Mouse (Mus musculus) lung, postnatal 36 days (tissue): ENCODE data around the gene Cxcr2.

Experiments
- DNase-seq: peaks from one replicate; pipeline ENCODE4 v3.0.0; 2022; ENCODE audit warnings: mixed read lengths

Cxcr2 gene

GRCm38 (mm10) chr1:74153461-74154184 lies at the start of gene Cxcr2:
Gene Cxcr2 (plus strand): TSS chr1:74153989.
- no peak for DNase-seq

GRCm38 (mm10) chr1:74105660-74106059 lies 48.1 kb upstream of the Cxcr2 start:
- DNase-seq, result no peak

- DNase-seq, result no peak
Observed at GRCm38 (mm10) chr1:74106214-74106613, 47.6 kb upstream of the Cxcr2 start.

- no peak for DNase-seq
Observed at GRCm38 (mm10) chr1:74107931-74108618, 45.7 kb upstream of the Cxcr2 start.

GRCm38 (mm10) chr1:74109670-74110069 lies 44.1 kb upstream of the Cxcr2 start:
- DNase-seq, result no peak

GRCm38 (mm10) chr1:74110932-74111695 lies 42.7 kb upstream of the Cxcr2 start:
- DNase-seq, result no peak

- no peak for DNase-seq
Observed at GRCm38 (mm10) chr1:74111696-74112030, 42.1 kb upstream of the Cxcr2 start.

GRCm38 (mm10) chr1:74113071-74113470 lies 40.7 kb upstream of the Cxcr2 start:
- no peak for DNase-seq

GRCm38 (mm10) chr1:74117876-74118275 lies 35.9 kb upstream of the Cxcr2 start:
- no peak for DNase-seq

- no peak for DNase-seq
Observed at GRCm38 (mm10) chr1:74119115-74119514, 34.7 kb upstream of the Cxcr2 start.

- no peak for DNase-seq
Observed at GRCm38 (mm10) chr1:74121138-74121537, 32.7 kb upstream of the Cxcr2 start.

- DNase-seq, result peak; percentile 87
Observed at GRCm38 (mm10) chr1:74121821-74122576, 31.8 kb upstream of the Cxcr2 start.

GRCm38 (mm10) chr1:74123215-74123614 lies 30.6 kb upstream of the Cxcr2 start:
- DNase-seq, result peak; percentile 10

GRCm38 (mm10) chr1:74124021-74124981 lies 29.5 kb upstream of the Cxcr2 start, which contains the start of gene Tns1:
Gene Tns1 (minus strand): TSS chr1:74124449.
- DNase-seq, result peak; percentile 69

- DNase-seq, result peak; percentile 89
Observed at GRCm38 (mm10) chr1:74124991-74125552, 28.7 kb upstream of the Cxcr2 start, which contains the start of gene Rufy4. Gene Rufy4 (plus strand): TSS chr1:74125541.

GRCm38 (mm10) chr1:74130883-74131659 lies 22.7 kb upstream of the Cxcr2 start:
- no peak for DNase-seq

- DNase-seq, result no peak
Observed at GRCm38 (mm10) chr1:74132011-74132410, 21.8 kb upstream of the Cxcr2 start.

GRCm38 (mm10) chr1:74133954-74134353 lies 19.8 kb upstream of the Cxcr2 start:
- DNase-seq, result peak; percentile 41

- no peak for DNase-seq
Observed at GRCm38 (mm10) chr1:74135326-74135950, 18.4 kb upstream of the Cxcr2 start.

GRCm38 (mm10) chr1:74139415-74139814 lies 14.4 kb upstream of the Cxcr2 start:
- no peak for DNase-seq
